Comparison of ENCODE assay signal across 8 mouse cellular contexts in the genomic region with DNA sequence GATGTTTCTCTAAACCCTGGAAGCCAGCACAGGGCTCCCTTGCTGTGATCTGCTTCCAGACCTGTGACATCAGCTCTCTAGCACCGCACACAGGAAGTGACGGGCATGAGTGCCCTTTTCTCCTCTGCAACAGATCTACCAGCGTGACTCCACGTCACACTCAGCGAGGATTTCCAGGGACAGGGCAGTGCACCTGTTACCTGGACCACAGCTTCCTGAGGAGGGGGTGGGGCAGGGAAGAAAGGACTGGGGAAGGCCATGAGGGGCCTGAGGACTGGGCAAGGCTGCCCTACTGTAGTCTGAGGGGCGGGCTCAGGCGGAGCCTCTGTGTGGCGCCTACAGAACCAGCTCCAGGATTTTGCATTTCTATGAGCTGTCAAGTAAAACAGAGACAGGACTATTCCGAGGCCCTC. TPM values are rescaled to one million over a fixed set of nuclear protein-coding genes. Genes with fewer than 3 reads are reported as not detected.
DNase-seq lines count a peak whose midpoint lies in the region; ATAC-seq lines count a peak whose summit lies in the region.

No protein-coding gene starts in this region.

- no peaks in the 10 kb centered on the region for H3K9me3 ChIP-seq in midbrain, embryonic 11.5 days (ENCODE audit: control insufficient read depth, low read length)

- H3K27me3 ChIP-seq in midbrain, embryonic 11.5 days (ENCODE audit: control insufficient read depth, insufficient read depth, low read length), result no peaks in the 10 kb centered on the region

- H3K9ac ChIP-seq in midbrain, embryonic 11.5 days (ENCODE audit: low read length), result no peak overlapping the region

- H3K4me2 ChIP-seq in midbrain, embryonic 11.5 days, result no peak overlapping the region

- peak; percentile 68 for ATAC-seq in midbrain, embryonic 11.5 days (ENCODE audit: low FRiP score)

- H3K36me3 ChIP-seq in midbrain, embryonic 11.5 days (ENCODE audit: control insufficient read depth, insufficient read depth, low read length), result peaks cover 26% of the 10 kb centered on the region

- H3K4me1 ChIP-seq in brown adipose tissue, adult 24 weeks (ENCODE audit: control insufficient read depth, insufficient read depth, insufficient read length, low read length), result peaks cover 57% of the 10 kb centered on the region
- H3K4me1 ChIP-seq in midbrain, embryonic 11.5 days (ENCODE audit: control insufficient read depth, insufficient read depth, low read length), result peaks cover 24% of the 10 kb centered on the region

- peak; percentile 71 for DNase-seq in layer of hippocampus, adult 9-11 months
- DNase-seq in layer of hippocampus, postnatal 14 days (ENCODE audit: low spot score in 2 of 2), result no peak
- peak; percentile 78 to 80 for DNase-seq in heart, postnatal 10 days
- peak; percentile 64 to 65 for DNase-seq in kidney, postnatal 36 days
- no peak for DNase-seq in midbrain, embryonic 11.5 days (ENCODE audit: low spot score, missing footprints)
- no peak for DNase-seq in spleen, postnatal 4 days (ENCODE audit: low spot score in 2 of 2)
- DNase-seq in layer of hippocampus, adult 8-10 months (ENCODE audit: low spot score in 2 of 2), result no peak

- no peak overlapping the region for H3K4me3 ChIP-seq in brown adipose tissue, adult 24 weeks (ENCODE audit: insufficient read depth, low read depth, low read length)
- no peak overlapping the region for H3K4me3 ChIP-seq in midbrain, embryonic 11.5 days (ENCODE audit: low read depth, low read length)

- intact Hi-C loops in heart, postnatal 10 days (cut with DNase I), result no loop called here

- 21% methylated on average over 9 of the region's 9 CpGs for WGBS in midbrain, embryonic 11.5 days

- peak overlapping the region; percentile 60 for H3K27ac ChIP-seq in brown adipose tissue, adult 24 weeks (replicated peaks; ENCODE audit: low read depth, low read length)
- 0 out of 2 replicates have a peak overlapping the region, but pooled peaks have one; percentile 11 for H3K27ac ChIP-seq in midbrain, embryonic 11.5 days (ENCODE audit: low read depth, low read length)

RNA-seq across cellular contexts. Expression of a gene that starts 6.1 kb away (rescaled TPM):
- total RNA-seq in layer of hippocampus, postnatal 14 days (2021), result 100 to 1,000 TPM; 525 to 527 TPM
- 261 and 305 TPM in 2 replicates for polyA plus RNA-seq in brown adipose tissue, adult 24 weeks (2012; ENCODE audit: insufficient read depth, insufficient read length, missing spikeins)
- total RNA-seq in heart, postnatal 10 days (2021), result 100 to 1,000 TPM; 345 to 350 TPM
- polyA plus RNA-seq in midbrain, embryonic 11.5 days (2014; fragmentation: Nextera tagmentation; extraction: Ambion mirVana), result 348 and 375 TPM in 2 replicates
- 100 to 1,000 TPM; 562 to 622 (median 577) TPM for total RNA-seq in layer of hippocampus, adult 8-10 months (2022)

RNA-seq across cellular contexts. Expression of a gene that starts 19.1 kb away (rescaled TPM):
- total RNA-seq in layer of hippocampus, postnatal 14 days (2021), result 1 to 10 TPM; 5.6 to 9.0 TPM
- polyA plus RNA-seq in brown adipose tissue, adult 24 weeks (2012; ENCODE audit: insufficient read depth, insufficient read length, missing spikeins), result 2.1 and 3.4 TPM in 2 replicates
- 1 to 10 TPM; 2.5 to 2.6 TPM for total RNA-seq in heart, postnatal 10 days (2021)
- 2.2 and 2.4 TPM in 2 replicates for polyA plus RNA-seq in midbrain, embryonic 11.5 days (2014; fragmentation: Nextera tagmentation; extraction: Ambion mirVana)
- total RNA-seq in layer of hippocampus, adult 8-10 months (2022), result 10 to 100 TPM in 2 of 4 experiments, 1 to 10 TPM in 2; 5.5 to 13.8 (median 10.3) TPM

RNA-seq across cellular contexts. Expression of a gene that starts 24.1 kb away (rescaled TPM):
- 1 to 10 TPM; 1.6 to 1.9 TPM for total RNA-seq in layer of hippocampus, postnatal 14 days (2021)
- 32.6 and 73.5 TPM in 2 replicates for polyA plus RNA-seq in brown adipose tissue, adult 24 weeks (2012; ENCODE audit: insufficient read depth, insufficient read length, missing spikeins)
- total RNA-seq in heart, postnatal 10 days (2021), result 10 to 100 TPM; 26.9 to 33.9 TPM
- 0.56 and 0.57 TPM in 2 replicates for polyA plus RNA-seq in midbrain, embryonic 11.5 days (2014; fragmentation: Nextera tagmentation; extraction: Ambion mirVana)
- total RNA-seq in layer of hippocampus, adult 8-10 months (2022), result 1 to 10 TPM in 2 of 4 experiments, under 1 TPM in 2; 0.83 to 1.3 (median 1.1) TPM

Comparison
In these comparisons a context has a peak if more than half of its experiments do, and no peak if none do; other contexts are left out.
1. DNase-seq: peak in layer of hippocampus, adult 9-11 months (single experiment), heart, postnatal 10 days (2 of 2) and kidney, postnatal 36 days (2 of 2); none in layer of hippocampus, postnatal 14 days (0 of 2), midbrain, embryonic 11.5 days (single experiment), spleen, postnatal 4 days (0 of 2) and layer of hippocampus, adult 8-10 months (0 of 2).
2. RNA of a gene that starts 24.1 kb away (total RNA-seq): 26.9 to 33.9 TPM in heart, postnatal 10 days; 1.6 to 1.9 TPM in layer of hippocampus, postnatal 14 days and 0.83 to 1.3 TPM in layer of hippocampus, adult 8-10 months; every median in the first group is over 4 times any median in the second.